Mouse (Mus musculus) MEL (cell line): ENCODE measurements around the gene Fcrla. TPM values are rescaled to one million over a fixed set of nuclear protein-coding genes. Genes with fewer than 3 reads are reported as not detected.

Experiments used
- DNase-seq: peaks from one replicate; pipeline ENCODE4 v3.0.0; 2011; ENCODE audit warnings: low read depth, low spot score
- H3K27ac ChIP-seq: 2 replicates; pipeline ENCODE4 v1.5.1; 2012; ENCODE audit warnings: low read depth, mild to moderate bottlenecking, control low read depth, low read length, moderate library complexity; ENCODE audit not compliant: control insufficient read depth
- H3K27me3 ChIP-seq, 2 experiments: fragments of 150-350 bp in 1 of 2; sonication (generic) in 1 of 2; 2 replicates each; pipeline ENCODE4 v1.6.1; 2012; ENCODE audit warnings: low read length in 2 of 2, mild to moderate bottlenecking in 2 of 2, improper control_type of control experiment in 1 of 2, moderate library complexity in 1 of 2; ENCODE audit not compliant: insufficient read depth in 2 of 2, control insufficient read depth in 1 of 2
- H3K36me3 ChIP-seq, 2 experiments: 2 replicates each; pipeline ENCODE4 v1.6.1; 2012 to 2014; ENCODE audit warnings: low read length in 2 of 2, improper control_type of control experiment in 1 of 2, inconsistent platforms in 1 of 2, mild to moderate bottlenecking in 1 of 2; ENCODE audit not compliant: insufficient read depth in 2 of 2, control insufficient read depth in 1 of 2
- H3K4me1 ChIP-seq, 2 experiments: fragments of 150-350 bp in 1 of 2; sonication (generic) in 1 of 2; 2 replicates each; pipeline ENCODE4 v1.6.1; 2012; ENCODE audit warnings: low read length in 2 of 2, improper control_type of control experiment in 1 of 2, mild to moderate bottlenecking in 1 of 2; ENCODE audit not compliant: insufficient read depth in 2 of 2, control insufficient read depth in 1 of 2
- H3K4me3 ChIP-seq, 2 experiments: fragments of 150-350 bp in 1 of 2; sonication (generic) in 1 of 2; 2 replicates each; pipeline ENCODE4 v1.5.1; 2012; ENCODE audit warnings: low read depth in 2 of 2, low read length in 2 of 2, mild to moderate bottlenecking in 2 of 2, moderate library complexity in 2 of 2, control low read depth in 1 of 2, improper control_type of control experiment in 1 of 2; ENCODE audit not compliant: control insufficient read depth in 1 of 2, insufficient read depth in 1 of 2
- H3K79me2 ChIP-seq: 2 replicates; pipeline ENCODE4 v1.6.1; 2012; ENCODE audit warnings: mild to moderate bottlenecking, low read length, moderate library complexity; ENCODE audit not compliant: control insufficient read depth, poor library complexity, insufficient read depth
- H3K9ac ChIP-seq: 2 replicates; pipeline ENCODE4 v1.6.1; 2012; ENCODE audit warnings: low read depth, mild to moderate bottlenecking, control low read depth, low read length, moderate library complexity; ENCODE audit not compliant: control insufficient read depth, poor library complexity, severe bottlenecking
- H3K9me3 ChIP-seq: fragments of 150-350 bp; sonication (generic); replicated peaks from 2 replicates; pipeline ENCODE4 v1.6.1; 2012; ENCODE audit warnings: mild to moderate bottlenecking, low read length, improper control_type of control experiment, moderate library complexity; ENCODE audit not compliant: insufficient read depth
- BHLHE40 ChIP-seq: IDR thresholded peaks from 2 replicates; pipeline ENCODE4 v1.6.1; 2012; ENCODE audit warnings: low read depth, mild to moderate bottlenecking, inconsistent platforms, low read length, improper control_type of control experiment, borderline replicate concordance
- CHD1 ChIP-seq: IDR thresholded peaks from 2 replicates; pipeline ENCODE4 v1.6.1; 2012; ENCODE audit warnings: low read depth, mild to moderate bottlenecking, inconsistent platforms, low read length, improper control_type of control experiment
- E2F4 ChIP-seq: IDR thresholded peaks from 2 replicates; pipeline ENCODE4 v1.6.1; 2011; ENCODE audit warnings: low read depth, low read length, improper control_type of control experiment, borderline replicate concordance
- ELF1 ChIP-seq: IDR thresholded peaks from 2 replicates; pipeline ENCODE4 v1.6.1; 2014; ENCODE audit warnings: low read depth, mild to moderate bottlenecking, inconsistent platforms, low read length, improper control_type of control experiment, moderate library complexity
- ETS1 ChIP-seq: IDR thresholded peaks from 2 replicates; pipeline ENCODE4 v1.6.1; 2012; ENCODE audit warnings: low read depth, mild to moderate bottlenecking, inconsistent platforms, low read length, improper control_type of control experiment, moderate library complexity
- MEF2A ChIP-seq: IDR thresholded peaks from 2 replicates; pipeline ENCODE4 v1.6.1; 2014; ENCODE audit warnings: low read depth, mild to moderate bottlenecking, inconsistent platforms, low read length, improper control_type of control experiment; ENCODE audit not compliant: poor library complexity, insufficient replicate concordance, severe bottlenecking; ENCODE audit errors: extremely low read depth
- MYB ChIP-seq: IDR thresholded peaks from 2 replicates; pipeline ENCODE4 v1.6.1; 2011; ENCODE audit warnings: mild to moderate bottlenecking, low read depth, low read length, improper control_type of control experiment
- POLR2A ChIP-seq, 2 experiments: IDR thresholded peaks; 2 replicates each; pipeline ENCODE4 v1.6.1; 2011 to 2012; ENCODE audit warnings: low read length in 2 of 2, mild to moderate bottlenecking in 2 of 2, control low read depth in 1 of 2, improper control_type of control experiment in 1 of 2, low read depth in 1 of 2, moderate library complexity in 1 of 2; ENCODE audit not compliant: control insufficient read depth in 1 of 2, insufficient read depth in 1 of 2, poor library complexity in 1 of 2
- POLR2AphosphoS2 ChIP-seq: IDR thresholded peaks from 2 replicates; pipeline ENCODE4 v1.6.1; 2011; ENCODE audit warnings: low read length, improper control_type of control experiment
- SIN3A ChIP-seq: IDR thresholded peaks from 2 replicates; pipeline ENCODE4 v1.6.1; 2012; ENCODE audit warnings: low read length, improper control_type of control experiment, inconsistent platforms
- SMC3 ChIP-seq: IDR thresholded peaks from 2 replicates; pipeline ENCODE4 v1.6.1; 2011; ENCODE audit warnings: low read depth, low read length, improper control_type of control experiment
- TAL1 ChIP-seq: IDR thresholded peaks from 2 replicates; pipeline ENCODE4 v1.6.1; 2012; ENCODE audit warnings: mild to moderate bottlenecking, inconsistent platforms, low read length, moderate library complexity, mixed read lengths
- UBTF ChIP-seq: IDR thresholded peaks from 2 replicates; pipeline ENCODE4 v1.6.1; 2012; ENCODE audit warnings: low read depth, mild to moderate bottlenecking, inconsistent platforms, low read length, improper control_type of control experiment, moderate library complexity, borderline replicate concordance; ENCODE audit not compliant: insufficient read depth
- USF2 ChIP-seq, 2 experiments: IDR thresholded peaks; 2 replicates each; pipeline ENCODE4 v1.6.1; 2011 to 2012; ENCODE audit warnings: improper control_type of control experiment in 2 of 2, low read length in 2 of 2, borderline replicate concordance in 1 of 2, inconsistent platforms in 1 of 2, low read depth in 1 of 2, mild to moderate bottlenecking in 1 of 2; ENCODE audit not compliant: insufficient read depth in 1 of 2
- ZMIZ1 ChIP-seq: IDR thresholded peaks from 2 replicates; pipeline ENCODE4 v1.6.1; 2012; ENCODE audit warnings: low read depth, mild to moderate bottlenecking, inconsistent platforms, low read length, improper control_type of control experiment, moderate library complexity
- polyA plus RNA-seq, 2 experiments: library from polyadenylated mRNA; stranded (reverse) in 1 of 2; unstranded in 1 of 2; fragments of >175 nt in 1 of 2; fragments of >200 nt in 1 of 2; gene quantifications; 2 replicates each; pipeline versions ENCODE4 v1.2.1 to v1.2.4; 2012; ENCODE audit warnings: low replicate concordance in 2 of 2, low read depth in 1 of 2; ENCODE audit not compliant: insufficient read length in 2 of 2, insufficient read depth in 1 of 2, missing spikeins in 1 of 2
- total RNA-seq: library from RNA; depleted of rRNA; stranded (reverse); fragments of 300-350 nt; gene quantifications from 2 replicates; pipeline ENCODE4 v1.2.3, GENCODE M21; 2012

The Fcrla gene
- total and polyA plus RNA-seq, 3 experiments, result 0.12 to 0.18 TPM; not detected in 1

DNA sequence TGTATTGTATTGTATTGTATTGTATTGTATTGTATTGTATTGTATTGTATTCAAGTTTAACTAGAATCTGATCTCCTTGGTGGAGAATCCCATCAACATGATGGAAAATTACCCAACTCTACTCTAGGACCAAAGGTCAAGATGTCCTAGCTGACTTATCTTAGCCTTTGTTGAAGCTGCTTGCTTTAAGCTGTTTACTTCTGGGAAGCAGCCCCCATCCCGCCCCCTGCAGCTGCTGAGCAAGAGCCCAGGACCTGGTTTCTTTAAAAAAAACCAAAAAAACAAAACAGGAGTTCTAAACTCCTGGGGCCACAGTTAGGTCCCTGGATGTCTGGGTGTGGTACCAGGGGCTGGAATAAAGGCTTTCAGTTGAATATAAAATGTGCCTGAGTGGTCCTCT is 35.1 kb downstream of the Fcrla start:
- no peaks in the 10 kb centered on the region for H3K79me2 ChIP-seq
- H3K4me1 ChIP-seq, result peaks cover 7 to 12% of the 10 kb centered on the region in 2 experiments
- H3K9ac ChIP-seq, result no peak overlapping the region
- no peak for DNase-seq
- H3K9me3 ChIP-seq, result no peaks in the 10 kb centered on the region
- H3K27me3 ChIP-seq, result no peaks in the 10 kb centered on the region
- no peak overlapping the region for H3K4me3 ChIP-seq
- TF ChIP-seq SMC3, result no peak
- TF ChIP-seq ETS1, result no peak
- H3K27ac ChIP-seq, result no peak overlapping the region
- peaks cover 0 to 11% of the 10 kb centered on the region in 2 experiments; a peak in 2 of 4 replicates for H3K36me3 ChIP-seq

DNA sequence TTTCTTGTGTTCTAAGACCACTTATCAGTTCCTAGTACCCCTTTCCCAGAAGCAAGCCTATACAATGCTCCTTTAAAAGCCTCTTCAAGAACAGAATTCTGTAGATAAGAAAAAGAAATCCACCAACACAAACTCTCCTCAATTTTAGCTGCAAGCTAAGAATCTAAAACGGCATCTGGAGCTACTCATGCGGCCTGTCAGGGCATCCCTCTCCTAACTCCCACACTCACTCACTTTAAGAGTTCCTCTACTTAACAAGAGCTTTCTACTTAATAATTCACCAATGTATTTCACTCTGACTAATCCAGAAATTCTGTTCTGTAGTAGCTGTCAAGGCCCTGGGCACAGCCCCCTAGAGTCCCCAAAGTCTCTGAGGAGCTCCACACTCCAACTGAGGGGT is 35.7 kb downstream of the Fcrla start:
- no peaks in the 10 kb centered on the region for H3K9me3 ChIP-seq
- TF ChIP-seq USF2 (IDR thresholded peaks at IDR 0.05; ENCODE audit: borderline replicate concordance in 1 of 2, insufficient read depth in 1 of 2, low read depth in 1 of 2, low read length in 2 of 2) (no peak), ELF1 (no peak), CHD1 (no peak), POLR2AphosphoS2 (no peak), MYB (no peak), ZMIZ1 (no peak), POLR2A (IDR thresholded peaks at IDR 0.05; ENCODE audit: control insufficient read depth in 1 of 2, insufficient read depth in 1 of 2, low read depth in 1 of 2, low read length in 2 of 2, poor library complexity in 1 of 2) (no peak), BHLHE40 (no peak), TAL1 (no peak), UBTF (no peak), SIN3A (no peak), E2F4 (no peak), MEF2A (no peak)
- no peak overlapping the region for H3K27ac ChIP-seq
- DNase-seq, result no peak
- H3K36me3 ChIP-seq, result peaks cover 0 to 7% of the 10 kb centered on the region in 2 experiments; a peak in 2 of 4 replicates
- no peak overlapping the region for H3K9ac ChIP-seq
- H3K4me1 ChIP-seq, result peaks cover 7 to 10% of the 10 kb centered on the region in 2 experiments
- no peak overlapping the region for H3K4me3 ChIP-seq
- no peaks in the 10 kb centered on the region for H3K27me3 ChIP-seq
- no peaks in the 10 kb centered on the region for H3K79me2 ChIP-seq
